Mouse (Mus musculus) gastrocnemius, postnatal 14 days (tissue): Measurements from ENCODE around the gene Hist1h4b. TPM values are rescaled to one million over a fixed set of nuclear protein-coding genes. Genes with fewer than 3 reads are reported as not detected.
"Not testable (repeated sequence)": the region's sequence is repeated elsewhere in the genome, so short reads cannot be mapped to it uniquely, and the experiment has no call there.

Experiments used
- DNase-seq: peaks from one replicate; pipeline ENCODE4 v3.0.0; 2021; ENCODE audit warnings: mixed read lengths
- intact Hi-C: fragments of 180-260 bp; cut with DNase I; formaldehyde crosslinking; loops from one replicate; pipeline ENCODE4 v1.15.1; 2025; ENCODE audit warnings: low total_unique reads
- long read RNA-seq, 2 experiments: library from polyadenylated mRNA; stranded (forward); transcript quantifications; one replicate each; pipeline ENCODE4 v2.0.0; 2021
- total RNA-seq, 2 experiments: library from RNA; stranded (reverse); gene quantifications; 2 replicates each; pipeline ENCODE4 v1.2.3; 2021

Hist1h4b gene
- total RNA-seq: 10 to 100 TPM; 56.8 to 62.2 TPM
- long read RNA-seq, experiment 1: 0 reads
- long read RNA-seq, experiment 2: 0 reads

DNA sequence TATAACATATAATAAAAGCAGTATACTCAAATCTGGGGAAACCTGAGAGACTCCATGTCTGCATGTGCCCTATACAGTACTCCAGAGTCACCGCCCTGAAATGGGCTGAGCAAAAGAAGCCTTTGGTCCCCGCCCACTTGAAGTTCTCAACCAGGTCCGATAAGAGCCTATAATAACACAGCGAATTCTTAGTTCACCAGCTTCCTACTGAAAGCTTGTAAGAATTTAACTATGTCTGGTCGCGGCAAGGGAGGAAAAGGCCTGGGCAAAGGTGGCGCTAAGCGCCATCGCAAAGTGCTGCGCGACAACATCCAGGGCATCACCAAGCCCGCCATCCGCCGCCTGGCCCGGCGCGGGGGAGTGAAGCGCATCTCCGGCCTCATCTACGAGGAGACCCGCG lies at the start of gene Hist1h4b:
Hist1h4b (plus strand) TSS at position 224 of the 400 bp plus-strand sequence.
- intact Hi-C loops: no loop called here

DNA sequence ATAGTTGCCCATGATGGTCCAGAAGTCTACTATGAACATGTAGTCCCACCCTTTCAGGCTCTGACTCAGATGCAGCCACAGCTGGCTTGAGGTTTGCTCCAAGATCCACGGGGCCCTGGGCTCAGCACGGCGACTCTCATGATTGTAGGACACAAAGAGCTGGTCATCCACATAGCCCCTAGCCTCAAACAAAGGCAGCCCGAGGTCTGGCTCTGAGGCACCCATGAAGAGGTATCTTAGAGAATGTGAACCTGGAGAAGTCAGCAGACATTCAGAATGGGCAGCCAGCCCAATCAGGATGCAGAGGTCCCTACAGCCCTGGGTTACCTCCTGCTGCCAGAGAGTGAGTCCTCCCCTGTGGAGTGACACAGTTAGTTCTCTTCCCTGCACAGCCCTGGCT lies 48.8 kb upstream of the Hist1h4b start:
- no peak for DNase-seq
- intact Hi-C loops: no loop called here

More for the DNA sequence above, at the start of gene Hist1h4b:
- peak; percentile 63 for DNase-seq

DNA sequence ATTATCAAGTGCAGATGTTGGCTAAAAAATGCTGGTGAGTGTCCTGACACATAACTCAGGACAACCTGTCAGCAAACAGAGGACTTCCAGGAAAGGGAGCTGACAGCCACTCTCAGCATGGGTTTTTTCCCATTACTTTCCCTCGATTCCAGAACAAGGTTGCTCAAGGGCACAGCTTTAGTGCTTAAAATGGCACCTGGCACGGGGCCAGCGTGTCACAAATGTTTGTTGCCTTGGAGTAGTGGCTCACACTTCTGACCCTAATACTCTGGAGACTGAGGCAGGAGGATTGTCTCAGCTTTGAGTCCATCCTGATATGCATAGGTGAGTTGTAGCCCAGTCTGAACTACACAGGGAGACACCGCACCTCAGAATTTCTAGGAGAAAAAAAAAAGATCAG lies 48.2 kb upstream of the Hist1h4b start:
- no peak for DNase-seq
- intact Hi-C loops: no loop called here

DNA sequence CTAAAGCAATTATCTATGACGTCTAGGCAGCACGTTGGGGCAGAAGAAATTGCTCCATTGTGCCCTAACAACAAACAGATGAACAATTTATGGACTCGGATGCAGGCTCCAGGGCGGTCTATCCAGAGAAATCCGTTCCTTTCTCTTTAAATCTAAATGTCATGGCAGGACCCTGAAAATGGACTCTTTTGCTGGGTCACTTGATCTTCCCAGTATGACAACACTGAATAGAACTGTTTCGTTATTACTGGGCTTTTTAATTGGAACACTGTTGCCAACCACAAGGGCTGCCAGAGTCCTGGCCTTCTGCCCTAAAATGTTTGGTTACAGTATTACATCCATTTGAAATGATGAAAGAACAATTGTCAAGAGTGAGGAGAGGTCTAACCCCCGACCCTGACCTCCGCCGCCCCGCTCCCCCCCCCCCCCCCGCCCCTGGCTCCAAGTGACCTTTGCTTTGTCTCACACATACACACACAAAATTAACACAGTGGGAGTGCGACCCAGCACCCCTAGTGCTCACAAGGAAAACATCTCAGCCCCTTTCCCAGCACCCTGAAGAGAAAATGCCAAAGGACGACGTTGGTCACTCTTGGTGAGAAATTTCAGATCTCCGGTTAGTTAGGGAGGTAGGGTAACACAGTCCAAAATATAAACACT lies 47.0 kb upstream of the Hist1h4b start:
- intact Hi-C loops: no loop called here

DNA sequence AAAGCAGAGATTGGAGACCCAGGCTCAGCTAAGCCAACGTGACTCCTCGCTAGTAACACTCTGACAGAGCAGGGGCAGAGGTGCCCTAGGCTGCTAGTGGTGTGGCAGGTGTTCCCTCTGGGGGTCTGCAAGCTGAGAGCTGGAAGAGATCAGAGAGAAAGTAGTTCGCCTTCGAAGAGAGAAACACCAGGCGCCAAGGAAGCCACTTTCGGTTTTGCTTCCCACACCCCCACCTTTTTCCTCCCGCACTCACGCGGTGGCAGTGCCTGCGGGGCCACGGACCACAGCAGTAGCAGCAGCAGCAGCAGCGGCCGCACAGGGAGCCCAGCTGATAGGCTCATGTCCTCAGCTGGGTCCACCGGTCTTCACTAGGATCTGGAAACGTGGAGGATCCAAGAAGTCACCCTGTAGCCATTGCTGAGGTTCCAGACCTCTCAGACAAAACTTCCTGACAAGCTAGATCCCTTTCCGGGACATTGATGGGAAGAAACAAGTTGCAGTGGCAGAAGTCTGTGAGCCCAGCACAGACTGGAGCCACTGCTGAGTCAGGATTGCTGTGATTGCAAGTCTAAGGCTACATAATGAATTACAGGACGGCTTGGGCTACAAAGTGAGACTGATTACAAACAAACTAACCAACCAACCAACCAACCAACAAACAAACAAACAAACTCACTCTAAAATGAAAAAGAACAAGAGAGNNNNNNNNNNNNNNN lies 46.3 kb upstream of the Hist1h4b start, which contains the start of gene Hfe:
Hfe (minus strand) TSS at position 481 of the 716 bp plus-strand sequence.
- intact Hi-C loops: no loop called here
- peak; percentile 43 for DNase-seq

More for the DNA sequence above, 47.0 kb upstream of the Hist1h4b start:
- no peak for DNase-seq

DNA sequence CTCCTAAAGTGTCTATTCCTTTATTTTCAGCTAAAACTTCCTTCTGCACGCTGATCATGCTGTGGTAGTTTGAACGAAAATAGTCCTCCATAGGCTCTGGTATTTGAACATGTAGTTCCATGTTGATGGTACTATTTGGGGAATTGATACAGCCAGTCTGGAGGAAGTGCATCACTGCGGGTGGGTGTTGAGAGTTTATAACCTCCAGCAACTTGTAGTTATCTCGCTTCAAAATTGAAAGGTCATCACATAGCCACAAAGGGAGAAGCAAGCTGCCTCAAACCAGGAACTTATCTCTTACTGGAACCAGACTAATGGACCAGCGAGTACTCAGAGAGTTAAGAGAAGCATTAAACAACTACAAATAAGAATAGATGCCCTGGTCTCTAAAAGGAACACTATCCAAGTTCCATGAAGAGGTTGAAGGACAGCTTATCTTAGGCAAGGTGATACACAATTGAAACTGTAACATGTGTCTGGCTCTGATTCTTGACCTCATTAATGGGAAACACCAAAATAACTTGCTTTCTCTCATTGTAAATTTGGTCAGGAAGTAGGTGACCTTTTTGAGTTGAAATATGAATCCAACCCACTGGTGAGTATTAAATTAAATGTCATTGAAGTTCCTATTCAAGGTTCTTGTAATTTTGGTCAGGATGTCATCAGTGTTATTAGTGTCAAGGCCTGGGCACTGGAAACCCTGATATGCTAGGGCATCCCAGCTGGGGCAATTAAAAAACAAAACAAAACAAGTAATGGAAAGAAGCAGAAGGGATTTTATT lies 40.4 kb upstream of the Hist1h4b start:
- DNase-seq: no peak
- intact Hi-C loops: no loop called here

DNA sequence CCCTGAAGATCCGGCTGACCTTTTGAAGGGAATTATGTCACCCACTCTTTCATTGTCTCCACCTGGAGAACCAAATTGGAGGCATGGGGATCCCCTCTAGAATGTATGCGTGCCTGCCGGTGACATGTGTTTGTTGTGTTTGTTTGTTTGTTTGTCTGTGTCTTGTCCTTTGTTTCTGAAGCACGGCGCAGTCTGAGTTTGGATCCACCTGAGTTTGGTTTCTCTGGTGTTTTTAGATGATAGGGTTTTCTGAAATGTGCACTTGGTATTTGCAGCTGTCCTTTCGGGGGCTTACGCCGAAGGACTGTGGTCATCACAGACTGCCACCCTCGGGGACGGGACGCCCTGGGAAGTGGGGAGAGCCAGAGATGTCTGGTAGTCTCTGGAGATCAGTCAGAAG lies 39.6 kb upstream of the Hist1h4b start:
- intact Hi-C loops: no loop called here

DNA sequence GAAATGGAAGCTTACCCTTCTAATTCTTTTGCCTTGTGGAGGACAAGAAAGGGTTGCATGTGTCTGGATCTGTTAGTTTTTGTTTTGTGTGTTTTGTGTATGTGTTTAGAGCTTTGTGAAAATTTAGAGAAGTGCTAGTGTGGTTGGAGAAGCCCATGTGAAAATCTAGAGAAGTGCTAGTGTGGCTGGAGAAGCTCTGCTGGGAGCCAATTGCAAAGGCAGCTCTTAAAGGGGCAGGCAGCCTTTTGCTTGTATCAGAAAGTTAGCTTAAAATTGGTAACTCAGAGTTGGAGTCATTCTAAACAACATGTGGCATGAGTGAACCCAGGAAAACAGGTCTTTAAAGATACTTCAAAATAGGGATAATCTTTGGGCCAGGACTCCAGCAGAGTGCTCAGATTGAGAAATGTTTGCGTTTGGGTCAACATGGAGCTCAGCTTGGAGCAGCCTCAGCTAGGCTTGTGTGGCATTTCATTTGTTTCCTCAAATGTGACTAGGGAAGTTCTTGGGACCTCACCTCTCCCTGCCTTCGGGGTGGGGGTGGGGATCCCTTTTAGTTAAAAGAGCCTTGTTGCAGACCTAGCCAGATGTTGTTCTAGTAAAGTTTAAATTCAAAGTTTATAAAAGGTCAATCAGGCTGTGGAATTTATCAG lies 39.1 kb upstream of the Hist1h4b start:
- intact Hi-C loops: not testable (repeated sequence)

More for the DNA sequence above, 39.6 kb upstream of the Hist1h4b start:
- no peak for DNase-seq

DNA sequence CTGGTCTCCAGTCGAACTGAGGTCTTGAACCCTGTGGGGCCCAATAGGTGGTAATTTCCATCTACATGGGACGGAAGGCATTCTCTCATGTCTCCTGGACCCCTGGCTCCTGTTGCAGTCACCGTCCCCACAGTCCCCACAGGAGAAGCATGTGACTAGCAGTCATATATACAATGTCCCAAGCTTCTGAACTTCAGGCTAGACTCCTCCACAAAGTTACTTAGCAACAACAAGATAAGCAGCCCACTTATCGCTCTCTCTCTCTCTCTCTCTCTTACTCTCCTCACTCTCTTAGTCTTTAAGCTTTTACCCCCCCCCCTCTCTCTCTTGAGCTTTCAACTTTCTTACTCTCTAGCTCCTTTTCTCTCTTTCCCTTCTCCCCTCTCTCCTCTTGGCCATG lies 32.6 kb upstream of the Hist1h4b start:
- intact Hi-C loops: no loop called here
- DNase-seq: no peak

More for the DNA sequence above, 39.1 kb upstream of the Hist1h4b start:
- DNase-seq: not testable (repeated sequence)

DNA sequence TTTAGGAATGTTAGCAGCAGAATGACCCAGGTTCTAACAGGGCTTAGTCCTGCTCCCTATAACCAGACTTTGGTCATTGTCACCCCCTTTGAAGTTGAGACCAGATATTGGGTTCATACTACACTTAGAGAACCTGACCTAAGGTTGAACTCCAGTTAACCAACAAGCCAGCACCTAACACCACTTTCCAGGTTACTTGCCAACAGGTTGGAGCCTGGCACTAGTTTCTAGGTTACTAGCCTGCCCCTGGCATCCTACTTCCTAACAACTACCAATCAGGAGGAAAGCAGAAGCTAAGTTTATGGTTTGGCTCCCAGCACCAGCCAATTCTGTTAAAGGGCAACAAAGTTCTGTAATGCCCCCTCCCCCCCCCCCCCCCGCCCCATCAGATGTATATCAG lies 31.6 kb upstream of the Hist1h4b start:
- no peak for DNase-seq
- intact Hi-C loops: no loop called here

DNA sequence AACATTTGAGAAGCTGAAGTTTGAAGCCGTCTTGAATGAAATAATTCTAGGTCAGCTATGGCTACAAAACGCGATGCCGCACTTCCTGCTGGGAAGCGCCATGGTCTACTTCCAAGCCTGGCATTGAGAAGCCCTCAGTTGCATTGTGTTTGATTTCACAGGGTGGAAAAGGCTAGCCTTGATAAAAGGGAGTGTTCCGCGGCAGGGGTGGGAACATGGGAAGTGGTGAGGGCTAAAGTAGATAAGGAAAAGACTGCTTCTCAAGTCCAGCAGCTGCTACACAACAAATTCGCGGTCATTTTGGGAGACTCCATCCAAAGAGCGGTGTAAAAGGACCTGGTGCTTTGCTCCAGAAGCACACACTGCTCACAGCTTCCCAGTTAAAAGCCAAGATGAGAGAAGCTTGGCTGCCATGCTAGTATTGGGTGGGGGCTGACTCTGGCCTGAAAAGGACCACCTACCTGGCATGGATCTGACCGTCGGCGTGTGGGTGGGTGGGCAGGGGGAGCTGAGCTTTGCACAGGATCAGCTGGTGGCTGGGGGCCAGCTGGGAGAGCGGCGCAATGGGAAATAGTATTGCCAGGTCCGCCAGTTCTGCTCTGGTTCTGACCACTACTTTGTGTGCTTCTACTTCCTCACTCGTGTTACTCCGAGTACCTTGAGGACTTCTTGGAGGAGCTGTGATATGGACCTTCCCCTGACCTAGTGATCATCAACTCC lies 28.2 kb upstream of the Hist1h4b start:
- intact Hi-C loops: no loop called here

DNA sequence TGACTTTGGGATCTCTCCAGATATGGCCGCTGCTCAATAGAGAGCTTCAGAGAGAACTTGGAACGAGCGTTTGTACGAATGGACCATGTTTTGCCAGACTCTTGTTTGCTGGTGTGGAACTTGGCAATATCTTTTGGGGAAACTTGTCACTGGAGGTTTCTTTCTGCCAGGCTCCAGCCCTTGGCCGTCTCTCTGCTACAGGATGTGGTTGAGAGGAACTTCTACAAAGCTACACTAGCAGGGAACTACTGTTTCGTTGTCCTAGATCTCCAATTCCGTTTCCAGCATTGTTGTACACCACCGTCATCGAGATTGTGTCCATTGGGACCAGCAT lies 27.7 kb upstream of the Hist1h4b start:
- DNase-seq: no peak
- intact Hi-C loops: no loop called here

More for the DNA sequence above, 28.2 kb upstream of the Hist1h4b start:
- DNase-seq: no peak

DNA sequence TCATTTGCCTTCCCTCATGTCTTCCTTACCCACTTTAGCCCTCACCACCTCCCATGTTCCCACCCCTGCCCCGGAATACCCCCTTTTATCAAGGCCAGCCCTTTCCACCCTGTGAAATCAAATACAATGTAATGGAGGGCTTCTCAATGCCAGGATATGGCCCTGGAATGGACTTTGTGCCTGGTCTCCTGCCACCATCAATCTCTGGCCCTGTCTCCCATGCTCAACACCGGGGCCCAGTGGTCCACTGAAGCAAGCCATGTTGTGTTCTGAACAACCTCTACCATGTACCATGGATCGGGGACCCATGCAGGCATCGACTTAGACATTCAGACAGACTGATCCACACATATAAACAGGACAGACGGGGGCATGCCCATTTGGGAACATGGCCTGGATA lies 27.1 kb upstream of the Hist1h4b start:
- intact Hi-C loops: no loop called here
- DNase-seq: no peak

DNA sequence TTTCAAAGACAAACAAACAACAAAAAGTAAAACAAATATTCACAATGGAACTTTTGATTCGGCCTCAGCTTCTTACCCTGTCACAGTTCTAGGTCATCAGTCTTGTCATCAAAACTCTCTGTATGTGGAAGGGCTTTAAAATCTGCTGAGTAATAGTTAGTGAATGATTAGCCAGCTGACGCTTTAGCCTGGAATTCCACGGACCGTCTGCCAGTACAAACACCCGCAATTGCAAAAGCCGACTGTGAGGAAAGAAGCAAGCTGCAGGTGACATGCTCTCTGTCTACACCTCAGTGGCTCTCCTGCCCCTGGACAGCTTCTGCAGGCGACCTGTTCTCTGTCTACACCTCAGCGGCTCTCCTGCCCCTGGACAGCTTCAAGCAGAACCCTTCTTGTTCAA lies 26.3 kb upstream of the Hist1h4b start:
- intact Hi-C loops: no loop called here
- DNase-seq: no peak

DNA sequence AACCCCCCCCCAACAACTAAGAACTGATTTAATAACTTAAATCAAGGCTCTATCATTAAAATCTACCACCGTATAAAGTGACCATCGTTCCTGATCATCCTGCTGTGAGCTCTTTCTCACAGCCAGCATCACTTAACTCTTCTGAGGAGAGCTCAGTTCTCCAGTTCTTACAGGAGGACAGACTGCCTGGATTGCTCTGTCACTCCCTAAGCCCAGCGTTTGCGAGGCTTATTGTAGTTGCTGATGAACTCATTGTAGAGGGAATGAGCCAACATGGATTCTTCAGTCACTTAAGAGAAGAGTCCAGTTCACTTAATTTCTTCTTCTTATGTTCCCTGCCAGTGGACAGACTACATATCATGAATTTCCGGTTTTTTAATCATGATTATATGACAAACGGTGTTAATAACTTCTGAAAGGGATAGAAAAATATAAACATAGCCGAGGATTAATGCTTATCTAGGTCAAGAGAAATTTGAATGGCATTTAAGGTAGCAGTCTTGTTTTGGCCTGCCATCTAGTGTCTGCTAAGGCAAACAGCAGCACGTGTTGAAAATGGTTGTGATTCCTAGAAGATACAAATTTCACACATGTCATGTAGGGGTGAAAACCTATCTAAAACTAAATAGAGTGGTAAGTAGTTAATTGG lies 24.5 kb upstream of the Hist1h4b start:
- no peak for DNase-seq
- intact Hi-C loops: loop anchor here (2.0 kb wide), 1 partner anchor 31 kb away; no protein-coding TSS in a partner anchor

DNA sequence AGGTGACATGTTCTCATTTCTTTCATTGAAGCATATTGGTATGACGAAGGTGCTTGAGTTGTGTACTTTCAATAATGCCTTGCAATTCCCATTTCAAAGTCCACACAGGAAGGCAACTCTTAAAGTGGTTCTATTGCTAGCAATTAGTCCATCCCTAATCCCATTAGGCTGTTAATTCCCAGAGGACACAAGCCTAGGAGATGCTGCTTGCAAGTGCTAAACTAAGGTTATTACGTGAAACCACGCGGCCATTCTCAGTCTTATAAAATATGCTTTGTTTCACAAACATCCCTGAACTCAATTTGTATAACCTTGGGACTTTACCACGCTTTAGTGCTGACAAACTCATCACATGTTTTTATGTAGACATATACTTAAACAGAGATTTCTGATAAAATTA lies 19.7 kb upstream of the Hist1h4b start:
- no peak for DNase-seq
- intact Hi-C loops: no loop called here

DNA sequence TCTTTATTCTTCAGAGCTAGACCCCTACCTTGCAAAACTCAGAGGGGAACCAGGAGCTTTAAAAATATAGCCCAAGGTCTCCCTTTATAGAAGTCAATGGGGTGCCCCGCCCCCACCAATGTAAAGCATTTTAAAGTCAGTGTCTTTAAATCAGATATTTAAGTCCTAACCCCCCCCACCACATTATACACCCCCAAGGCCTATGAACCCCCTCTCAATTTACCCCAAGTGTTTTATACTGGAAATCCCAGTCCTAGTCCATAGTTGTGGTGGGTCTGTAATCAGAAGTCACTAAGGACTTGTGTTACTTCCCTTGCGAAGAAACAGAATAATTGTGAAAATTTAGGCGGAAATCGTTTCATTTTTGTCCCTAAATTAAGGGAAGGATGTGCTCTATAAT lies 18.8 kb upstream of the Hist1h4b start:
- no peak for DNase-seq
- intact Hi-C loops: no loop called here

DNA sequence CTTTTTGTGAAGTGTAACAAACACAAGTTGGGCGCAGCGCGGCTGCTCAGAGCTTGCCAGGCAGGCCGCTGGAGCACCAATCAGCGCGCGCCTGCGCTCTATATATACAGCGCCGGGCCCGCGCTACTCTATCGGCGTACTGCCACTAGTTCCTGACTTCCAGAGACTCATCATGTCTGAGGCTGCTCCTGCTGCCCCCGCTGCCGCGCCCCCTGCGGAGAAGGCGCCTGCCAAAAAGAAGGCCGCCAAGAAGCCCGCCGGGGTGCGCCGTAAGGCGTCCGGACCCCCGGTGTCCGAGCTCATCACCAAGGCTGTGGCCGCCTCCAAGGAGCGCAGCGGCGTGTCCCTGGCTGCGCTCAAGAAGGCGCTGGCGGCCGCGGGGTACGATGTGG lies 18.1 kb upstream of the Hist1h4b start, which contains the start of gene Hist1h1c:
Hist1h1c (plus strand) TSS at position 132 of the 392 bp plus-strand sequence.
- intact Hi-C loops: no loop called here
- peak; percentile 86 for DNase-seq
